Mouse (Mus musculus) bone marrow, adult 2 months (tissue): ENCODE data around the gene Ehbp1l1. TPM values are rescaled to one million over a fixed set of nuclear protein-coding genes. Genes with fewer than 3 reads are reported as not detected.

Experiments used
- H3K27ac ChIP-seq: fragments of 200-500 bp; 2 replicates; pipeline ENCODE4 v1.5.1; 2012; ENCODE audit warnings: low read depth, mild to moderate bottlenecking, control low read depth, inconsistent platforms, low read length; ENCODE audit not compliant: control insufficient read depth, poor library complexity, insufficient read depth
- H3K4me1 ChIP-seq: fragments of 200-500 bp; 2 replicates; pipeline ENCODE4 v1.6.1; 2011; ENCODE audit warnings: low read length; ENCODE audit not compliant: control insufficient read depth, insufficient read depth
- H3K4me3 ChIP-seq: fragments of 200-500 bp; replicated peaks from 2 replicates; pipeline ENCODE3; 2011; ENCODE audit warnings: mild to moderate bottlenecking, low read depth, low read length, control low read depth; ENCODE audit not compliant: control insufficient read depth
- CTCF ChIP-seq: fragments of 200-500 bp; IDR thresholded peaks from 2 replicates; pipeline ENCODE4 v1.5.1; 2011; ENCODE audit warnings: low read length, control low read depth; ENCODE audit not compliant: control insufficient read depth, insufficient read depth
- POLR2A ChIP-seq: fragments of 200-500 bp; IDR thresholded peaks from 2 replicates; pipeline ENCODE4 v1.6.1; 2011; ENCODE audit warnings: low read depth, mild to moderate bottlenecking, control low read depth, low read length, borderline replicate concordance; ENCODE audit not compliant: control insufficient read depth
- WGBS: fragments of 180-500 bp; shearing (Covaris S2); methylation state at CpG from one replicate; pipeline ENCODE4 v1.1.7; 2018; 5-methylcytosine and 5-hydroxymethylcytosine counted together
- polyA plus RNA-seq: library from polyadenylated mRNA; stranded (reverse); fragments of >200 nt; gene quantifications from 2 replicates; pipeline ENCODE4 v1.2.4, GENCODE M21; 2011; ENCODE audit warnings: low replicate concordance; ENCODE audit not compliant: missing spikeins, insufficient read depth, insufficient read length

Ehbp1l1 gene
- polyA plus RNA-seq, 1 experiment = 224 TPM

DNA sequence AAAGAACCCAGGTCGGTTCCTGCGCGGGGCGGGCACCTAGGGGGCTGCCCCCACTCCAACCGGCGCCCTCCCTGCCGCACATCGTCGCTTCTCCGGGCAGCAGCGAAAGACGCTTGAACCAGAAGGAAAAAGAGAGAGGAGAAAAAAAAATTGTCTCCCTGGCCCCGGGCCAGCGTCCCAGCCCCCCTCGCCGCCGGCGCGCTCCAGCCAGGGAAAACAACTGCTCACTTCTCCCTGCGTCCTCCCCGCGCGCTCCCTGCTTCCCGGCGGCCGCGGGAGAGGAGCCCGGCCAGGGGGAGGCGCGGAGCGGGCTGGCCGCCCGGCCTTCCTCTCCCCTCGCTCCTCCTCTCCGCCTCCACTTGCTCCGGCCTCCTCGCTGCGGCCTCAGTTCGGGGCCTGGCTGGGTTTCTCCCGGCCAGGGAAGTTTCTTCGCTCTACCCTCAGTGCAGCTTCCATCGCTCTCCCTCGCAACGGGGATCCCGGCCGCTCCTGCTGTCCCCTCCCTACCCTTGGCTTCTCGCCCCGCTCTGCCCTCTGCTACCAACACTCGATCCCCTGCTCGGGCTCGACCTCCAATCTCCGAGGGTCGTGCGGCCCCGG, 15.6 kb upstream of the Ehbp1l1 start:
- 1% methylated on average over 54 of the region's 55 CpGs for whole genome bisulfite sequencing
- no peak for TF ChIP-seq POLR2A
- TF ChIP-seq CTCF = no peak
- no peaks in the 10 kb centered on the region for H3K4me1 ChIP-seq
- H3K27ac ChIP-seq = peak overlapping the region; percentile 4; the same call in 1 of the 2 replicates
- no peak overlapping the region for H3K4me3 ChIP-seq

DNA sequence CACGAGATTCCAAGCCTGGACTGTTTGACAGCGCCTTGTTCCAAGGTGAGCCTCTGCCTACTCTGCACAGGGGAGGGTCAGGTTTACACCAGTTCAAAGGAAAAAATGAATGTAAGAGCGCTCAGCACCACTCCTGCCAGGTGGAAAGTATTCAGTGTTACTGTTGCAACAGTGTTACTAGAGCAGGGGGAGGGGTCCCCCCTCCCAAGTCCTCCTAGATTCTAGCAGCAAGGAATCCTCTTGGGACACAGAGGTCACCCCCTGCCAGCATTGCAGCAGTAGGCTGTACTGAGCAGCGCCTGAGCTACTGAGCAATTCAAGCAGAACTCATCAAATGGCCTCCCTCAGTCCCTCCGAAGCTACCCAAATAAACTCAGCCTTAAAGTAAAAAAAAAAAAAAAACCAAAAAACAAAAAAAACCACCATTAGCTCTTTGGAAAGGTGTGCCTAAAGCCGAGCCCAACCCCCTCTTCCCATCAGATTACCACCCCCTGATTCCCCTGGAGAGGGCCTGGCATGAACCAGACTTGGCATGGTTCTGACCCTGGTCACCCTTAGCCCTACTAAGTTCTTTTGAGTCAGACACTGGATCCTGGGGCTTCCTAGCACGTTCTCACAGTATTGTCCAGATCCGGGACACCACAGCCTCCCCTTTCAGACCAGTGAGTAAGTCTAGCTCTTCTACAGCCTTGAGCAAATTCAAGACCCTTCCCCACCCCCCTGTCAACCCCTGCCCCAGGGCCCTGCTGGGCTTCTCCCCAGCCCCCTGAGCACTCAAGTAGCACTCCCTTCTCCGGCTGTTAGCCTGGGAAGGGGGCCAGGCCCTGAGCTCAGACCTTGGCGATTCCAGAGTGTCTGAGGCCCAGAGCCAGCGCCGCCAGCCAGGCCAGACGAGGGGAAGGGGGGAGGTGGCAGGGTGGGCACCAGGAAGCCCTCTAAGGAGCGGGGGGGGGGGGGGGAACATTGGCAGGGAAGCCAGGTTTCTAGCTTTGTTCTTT, 14.5 kb upstream of the Ehbp1l1 start, which contains the start of gene Ltbp3:
Gene Ltbp3, plus strand, starts transcription at position 585 of the 998 bp plus-strand sequence.
- TF ChIP-seq CTCF (no peak), POLR2A (no peak)
- Histone ChIP-seq H3K4me3 (no peak within 1 kb of the TSS), H3K4me1 (no peaks in the 10 kb centered on the region)

DNA sequence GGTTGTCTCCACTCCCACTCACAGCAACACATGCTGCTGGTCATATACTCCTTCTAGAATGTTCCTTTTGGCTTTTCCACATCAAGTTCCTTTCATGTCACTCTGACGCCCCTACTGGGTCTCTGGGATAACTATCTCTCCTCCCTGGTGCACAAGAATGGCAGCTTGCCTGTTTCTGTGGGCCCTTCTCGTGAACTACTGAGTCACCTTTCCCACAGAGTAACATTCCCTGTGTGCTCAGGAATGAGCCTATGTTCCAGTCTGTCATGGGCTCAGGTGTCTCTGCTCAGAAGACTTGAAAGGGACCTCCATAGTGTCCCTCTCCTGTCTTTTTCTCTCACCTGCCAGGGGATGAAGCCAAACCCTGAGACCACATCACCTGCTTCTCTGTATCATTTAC, 13.3 kb upstream of the Ehbp1l1 start:
- TF ChIP-seq CTCF = no peak
- TF ChIP-seq POLR2A = no peak
- Histone ChIP-seq H3K4me1 (no peaks in the 10 kb centered on the region), H3K4me3 (no peak overlapping the region), H3K27ac (no peak overlapping the region)
- 60% methylated on average over 2 of the region's 2 CpGs for WGBS

More for the DNA sequence above, 14.5 kb upstream of the Ehbp1l1 start, which contains the start of gene Ltbp3:
- peak within 1 kb of the TSS; percentile 4; the same call in 1 of the 2 replicates for H3K27ac ChIP-seq
- 67% methylated on average over 14 of the region's 14 CpGs for WGBS

DNA sequence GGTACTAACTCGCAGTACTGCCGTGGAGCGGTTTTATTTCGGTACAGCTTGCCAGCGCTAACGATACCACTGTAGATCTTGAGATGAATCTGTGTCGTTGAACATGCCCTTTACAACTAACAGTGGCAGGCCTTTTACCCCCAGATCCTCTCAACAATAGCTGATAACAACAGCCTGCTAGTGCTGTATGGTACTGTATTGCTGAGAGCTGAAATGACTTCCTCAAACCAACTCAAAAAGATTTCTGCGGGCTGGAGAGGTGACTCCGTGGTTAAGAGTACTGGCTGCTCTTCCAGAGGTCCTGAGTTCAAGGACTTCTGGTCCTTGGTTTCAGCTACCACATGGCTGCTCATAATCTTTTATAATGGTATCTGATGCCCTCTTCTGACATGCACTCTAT, 8.2 kb upstream of the Ehbp1l1 start:
- WGBS = 58% methylated on average over 9 of the region's 9 CpGs
- no peak for TF ChIP-seq CTCF
- TF ChIP-seq POLR2A = no peak
- H3K4me3 ChIP-seq = no peak overlapping the region
- H3K27ac ChIP-seq = no peak overlapping the region
- H3K4me1 ChIP-seq = peaks cover 5% of the 10 kb centered on the region; the same call in 1 of the 2 replicates

DNA sequence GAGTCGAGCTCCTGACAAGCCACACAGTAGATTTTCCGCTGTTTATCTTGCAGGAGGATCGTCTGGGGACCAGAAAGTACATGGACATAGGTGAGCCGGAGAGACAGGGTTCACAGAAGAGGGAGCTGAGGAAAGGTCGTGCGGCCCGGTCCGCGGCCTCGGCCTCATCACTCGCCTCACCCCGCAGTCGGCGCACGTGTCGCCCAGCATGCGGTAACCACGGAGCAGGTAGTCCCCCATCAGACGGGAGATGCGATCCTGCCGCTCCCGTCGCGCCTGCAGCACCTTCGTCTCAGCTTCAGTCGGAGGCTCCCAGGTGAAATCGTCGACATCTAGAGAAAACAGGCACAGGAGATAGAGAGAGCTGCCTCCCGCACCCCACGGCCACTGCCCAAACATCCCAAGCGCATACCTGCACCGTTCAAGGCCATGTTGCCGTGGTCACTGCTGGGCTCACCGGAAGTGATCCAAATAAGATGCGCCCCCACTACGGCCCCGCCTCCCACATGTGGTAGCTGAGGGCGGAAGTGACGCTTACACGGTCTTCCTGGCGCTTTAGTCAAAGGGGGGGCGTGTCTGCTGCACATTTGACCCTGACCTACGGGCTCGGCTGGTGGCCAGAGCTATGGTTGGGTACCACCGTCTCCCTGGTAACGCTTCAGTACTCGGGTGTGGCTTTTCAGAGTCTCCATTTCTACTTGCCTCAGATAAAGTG, 5.3 kb upstream of the Ehbp1l1 start:
- Histone ChIP-seq H3K27ac (no peak overlapping the region), H3K4me3 (peak overlapping the region; percentile 77), H3K4me1 (peaks cover 9% of the 10 kb centered on the region)
- WGBS = under 1% methylated on average over 47 of the region's 47 CpGs
- TF ChIP-seq CTCF = peak; percentile 17; the same call in 1 of the 2 replicates
- TF ChIP-seq POLR2A = peak; percentile 69; the same call in 1 of the 2 replicates

DNA sequence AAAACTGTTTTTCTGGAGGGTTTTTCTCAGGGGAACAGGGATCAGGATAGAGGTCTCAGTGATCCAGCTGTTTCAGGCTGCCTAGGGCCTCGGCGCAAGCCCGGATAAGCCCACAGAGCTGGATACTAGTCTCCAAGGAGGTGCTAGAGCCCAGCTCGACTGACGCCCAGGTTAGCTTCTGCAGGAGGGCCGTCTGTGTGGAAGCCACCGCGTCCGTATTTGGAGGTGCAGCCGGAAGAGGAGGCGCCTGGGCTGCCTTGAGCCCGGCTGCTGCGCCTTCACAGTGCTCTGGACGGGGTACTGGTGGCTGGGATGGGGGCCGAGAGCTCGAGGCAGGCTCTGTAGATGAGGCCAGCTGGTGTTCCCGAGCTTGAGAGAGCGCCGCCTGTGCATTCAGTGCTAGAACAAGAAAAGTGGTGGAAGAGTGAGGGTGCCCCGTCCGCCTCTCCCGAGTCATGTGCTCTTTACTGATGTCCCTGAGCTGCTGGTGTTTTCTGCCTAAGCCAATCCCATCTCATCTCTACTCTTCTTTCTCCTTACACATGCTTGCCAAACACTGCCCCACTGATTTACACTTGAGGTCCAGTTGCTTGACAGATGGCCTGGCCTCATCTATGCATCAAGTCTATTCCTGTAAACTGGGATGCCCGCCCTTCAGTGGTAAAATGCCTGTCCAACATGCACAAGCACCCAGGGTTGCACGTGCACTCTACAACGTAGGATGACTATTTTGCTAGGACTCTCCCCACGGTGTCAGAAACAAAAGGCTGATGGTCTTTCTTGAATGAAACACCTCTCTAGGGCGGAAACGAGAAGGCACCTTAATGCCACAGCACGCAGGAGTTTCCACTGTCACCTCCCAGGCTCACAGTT, 4.4 kb upstream of the Ehbp1l1 start:
- peak overlapping the region; percentile 77 for H3K4me3 ChIP-seq
- no peak overlapping the region for H3K27ac ChIP-seq
- TF ChIP-seq POLR2A (no peak; the same call in 1 of the 2 replicates), CTCF (no peak)
- H3K4me1 ChIP-seq = peaks cover 9% of the 10 kb centered on the region
- WGBS = 81% methylated on average over 29 of the region's 29 CpGs

DNA sequence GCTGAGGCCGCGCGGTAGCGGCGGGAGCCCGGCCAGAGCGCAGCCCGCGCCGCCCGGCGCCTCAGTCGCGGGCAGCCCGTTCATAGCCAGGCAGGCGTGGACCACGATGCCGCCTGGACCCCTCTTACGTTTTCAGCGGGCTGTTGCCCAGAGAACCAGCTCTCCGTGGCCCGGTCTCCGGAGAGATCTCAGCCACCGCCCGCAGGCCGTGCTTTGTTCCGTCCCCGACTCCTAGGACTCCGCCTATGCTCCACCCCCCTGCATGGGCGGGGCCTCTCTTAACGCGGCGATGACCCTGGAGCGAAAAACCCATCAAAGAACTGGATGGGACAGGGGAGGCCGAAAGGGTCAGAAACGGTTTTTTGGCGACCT, 3.3 kb upstream of the Ehbp1l1 start, which contains the start of gene Fam89b:
Gene Fam89b, minus strand, starts transcription at position 210 of the 372 bp plus-strand sequence.
- peaks cover 9% of the 10 kb centered on the region for H3K4me1 ChIP-seq
- H3K27ac ChIP-seq = peak within 1 kb of the TSS; percentile 82
- TF ChIP-seq POLR2A = peak; percentile 91
- no peak for TF ChIP-seq CTCF
- peak within 1 kb of the TSS; percentile 83 for H3K4me3 ChIP-seq
- WGBS = under 1% methylated on average over 37 of the region's 37 CpGs
